Mouse (Mus musculus): ENCODE measurements around the gene Pspn.

Gene Pspn

DNA sequence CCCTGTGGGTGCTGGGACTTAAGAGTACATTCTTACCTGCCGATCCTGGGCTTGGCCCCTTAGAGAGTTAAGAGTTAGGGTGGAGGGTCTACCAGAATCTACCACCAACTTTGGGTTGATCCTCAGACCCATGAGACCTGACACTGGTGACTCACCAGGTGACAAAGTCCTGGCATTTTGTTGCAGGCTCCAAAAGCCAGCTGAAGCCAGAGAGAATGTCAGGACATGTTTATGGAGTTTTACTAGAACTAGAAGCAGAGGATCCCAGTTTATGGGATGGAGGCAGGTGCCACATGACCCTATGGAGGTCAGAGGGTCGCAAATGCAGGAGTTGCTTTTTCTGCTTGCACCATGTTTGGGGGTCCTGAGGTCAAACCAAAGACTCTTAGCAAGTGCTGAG is 3.3 kb downstream of the Pspn start:
- no peak for DNase-seq (ENCODE audit: low spot score in 2 of 2)

DNA sequence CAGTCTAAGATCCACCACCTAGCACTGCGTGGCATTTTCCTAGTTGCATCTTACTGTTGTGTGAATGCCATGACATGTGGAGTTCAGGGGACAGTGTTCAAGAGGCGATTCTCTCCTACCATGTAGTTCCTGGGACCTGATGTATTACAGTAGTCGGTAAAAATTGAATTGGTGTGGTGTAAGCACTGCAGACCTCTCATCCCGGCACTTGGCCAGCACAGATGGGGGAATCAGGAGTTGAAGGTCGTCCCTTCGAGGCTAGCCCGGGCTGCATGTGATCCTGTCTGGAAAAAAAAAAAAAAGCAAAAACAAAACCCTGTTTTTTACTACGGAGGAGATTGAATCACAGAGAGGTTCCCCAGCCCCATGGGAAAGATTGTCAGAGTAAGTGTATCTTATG is 4.8 kb downstream of the Pspn start:
- DNase-seq (ENCODE audit: low spot score in 2 of 2), result no peak

DNA sequence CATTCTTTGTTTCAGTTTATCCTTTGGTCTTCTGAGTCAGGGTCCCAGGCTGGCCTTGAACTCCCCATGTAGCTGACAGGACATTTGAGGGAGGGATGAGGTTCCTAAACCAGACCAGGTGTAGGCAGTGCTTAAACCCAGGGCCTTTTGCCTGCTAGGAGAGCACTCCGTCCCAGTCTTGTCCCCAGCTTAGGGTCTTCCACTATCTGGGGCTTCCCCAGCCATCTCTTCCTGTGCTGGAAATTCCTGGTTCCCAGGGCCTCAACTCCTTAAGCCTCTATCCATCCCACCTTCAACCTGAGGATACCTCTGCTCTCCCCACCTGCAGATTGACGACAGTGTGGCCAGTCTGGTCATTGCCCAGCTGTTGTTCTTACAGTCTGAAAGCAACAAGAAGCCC is 8.9 kb downstream of the Pspn start:
- DNase-seq (ENCODE audit: low spot score in 2 of 2), result no peak

DNA sequence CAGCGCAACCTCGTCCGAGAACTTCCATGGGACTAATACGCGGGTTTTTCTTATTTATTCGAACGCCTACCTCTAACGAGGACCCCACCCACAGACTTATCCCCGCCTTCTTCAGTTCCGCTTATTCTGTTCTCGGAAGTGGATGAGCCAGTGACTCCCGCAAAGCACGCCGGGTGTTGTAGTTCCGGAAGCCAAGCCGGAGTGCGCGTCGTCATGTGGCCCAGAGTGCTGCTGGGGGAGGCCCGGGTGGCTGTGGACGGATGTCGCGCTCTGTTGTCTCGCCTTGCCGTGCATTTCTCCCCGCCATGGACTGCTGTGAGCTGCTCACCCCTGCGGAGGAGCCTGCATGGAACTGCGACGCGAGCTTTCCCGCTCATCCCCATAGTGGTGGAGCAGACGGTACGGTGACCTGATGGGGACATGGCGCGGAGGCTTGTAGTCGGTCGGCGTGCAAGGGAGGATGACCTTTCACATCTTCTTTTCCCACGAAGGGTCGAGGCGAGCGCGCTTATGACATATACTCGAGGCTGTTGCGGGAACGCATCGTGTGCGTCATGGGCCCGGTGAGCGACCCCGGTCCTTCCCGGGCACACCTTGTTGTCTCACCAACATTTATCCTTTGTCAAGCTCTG is 9.6 kb downstream of the Pspn start, which contains the start of gene Clpp:
TSS of gene Clpp (plus strand) at position 191 of the 632 bp plus-strand sequence.
- DNase-seq (ENCODE audit: low spot score in 2 of 2), result peak; percentile 94 to 95

DNA sequence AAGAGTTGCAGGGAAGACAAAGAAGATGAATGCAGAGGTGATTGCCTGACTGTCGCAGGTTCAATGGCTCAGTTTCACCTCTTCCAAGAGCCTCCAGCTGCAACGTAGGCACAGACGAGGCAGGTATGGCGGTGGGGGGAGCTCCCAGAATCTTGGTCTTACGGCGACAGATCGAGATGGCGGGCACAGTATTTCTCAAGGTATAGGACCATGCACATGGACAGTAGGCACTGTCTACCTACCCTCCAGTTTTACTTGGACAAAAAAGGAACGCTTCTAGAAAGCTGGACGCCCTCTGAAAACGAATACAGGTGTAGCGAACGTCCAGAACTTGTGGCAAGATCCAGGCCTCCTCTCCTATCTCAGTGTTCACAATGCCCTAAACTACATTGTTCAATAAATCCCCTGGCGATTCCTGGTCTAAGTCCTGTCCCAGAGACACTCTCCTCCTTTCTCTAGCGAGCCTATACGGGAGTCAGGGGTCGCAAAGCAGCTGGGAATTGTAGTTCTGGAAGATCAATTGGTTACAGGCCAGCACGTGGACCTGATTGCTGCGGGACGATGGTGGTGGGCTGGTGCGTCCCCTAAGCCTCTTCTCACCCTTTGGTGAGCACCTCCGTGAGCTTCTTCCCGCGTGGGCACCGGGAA is 10.2 kb downstream of the Pspn start:
- DNase-seq (ENCODE audit: low spot score in 2 of 2), result no peak

GRCm38 (mm10) chr17:56988921-56989430 is 10.8 kb downstream of the Pspn start:
- no peak for DNase-seq (ENCODE audit: low spot score in 2 of 2)

- no peak for DNase-seq (ENCODE audit: low spot score in 2 of 2)
These were observed 11.4 kb downstream of the Pspn start for GRCm38 (mm10) chr17:56988441-56988840.

DNA sequence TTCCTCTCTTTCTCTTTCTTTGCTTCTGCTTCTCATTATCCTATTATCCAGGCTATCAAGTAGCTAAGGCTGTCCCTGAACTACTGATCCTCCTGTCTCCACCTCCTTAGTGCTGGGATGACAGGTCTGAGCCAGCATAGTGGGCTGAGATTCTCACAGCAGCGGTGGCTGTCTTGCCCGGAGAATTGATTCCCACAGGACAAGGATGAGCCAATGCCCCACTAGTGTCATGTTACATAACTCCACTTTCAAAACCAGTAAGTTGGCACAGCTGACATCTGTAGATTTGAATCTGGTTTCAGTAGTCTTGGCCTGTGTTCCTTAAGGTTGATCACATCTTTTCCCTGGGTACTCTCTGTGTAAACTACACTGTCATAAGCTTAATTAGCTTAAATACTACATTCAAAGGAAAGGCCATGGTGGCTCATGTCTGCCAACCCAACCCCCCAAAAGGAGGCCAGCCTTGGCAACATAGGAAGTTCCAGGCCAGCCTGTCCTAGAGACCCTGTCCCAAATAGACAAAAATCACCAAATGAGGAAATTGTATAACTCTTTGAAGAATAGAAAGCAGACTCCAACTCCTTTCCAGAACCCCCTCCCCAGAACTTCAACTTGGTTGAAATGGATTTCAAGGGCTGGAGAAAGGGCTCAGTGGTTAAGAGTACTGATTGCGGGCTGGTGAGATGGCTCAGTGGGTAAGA is 13.6 kb downstream of the Pspn start:
- DNase-seq (ENCODE audit: low spot score in 2 of 2), result no peak

DNA sequence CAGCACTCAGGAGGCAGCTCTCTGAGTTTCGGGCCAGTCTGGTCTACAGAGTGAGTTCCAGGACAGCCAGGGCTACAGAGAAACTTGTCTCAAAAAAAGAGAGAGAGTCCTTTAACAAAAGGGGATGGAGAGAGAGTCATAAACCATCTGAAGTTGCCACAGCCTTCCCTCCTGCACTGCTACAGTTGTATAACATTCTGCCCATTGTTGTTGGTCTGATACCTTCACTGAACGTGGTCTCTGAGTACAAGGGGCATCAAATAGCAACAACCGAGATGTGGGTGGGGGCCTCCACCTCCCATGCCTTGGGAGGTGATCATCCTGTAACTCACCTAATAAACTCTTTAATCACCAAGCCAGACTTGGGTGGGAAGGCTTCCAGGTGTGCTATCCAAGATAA is 14.2 kb downstream of the Pspn start:
- DNase-seq (ENCODE audit: low spot score in 2 of 2), result no peak

DNA sequence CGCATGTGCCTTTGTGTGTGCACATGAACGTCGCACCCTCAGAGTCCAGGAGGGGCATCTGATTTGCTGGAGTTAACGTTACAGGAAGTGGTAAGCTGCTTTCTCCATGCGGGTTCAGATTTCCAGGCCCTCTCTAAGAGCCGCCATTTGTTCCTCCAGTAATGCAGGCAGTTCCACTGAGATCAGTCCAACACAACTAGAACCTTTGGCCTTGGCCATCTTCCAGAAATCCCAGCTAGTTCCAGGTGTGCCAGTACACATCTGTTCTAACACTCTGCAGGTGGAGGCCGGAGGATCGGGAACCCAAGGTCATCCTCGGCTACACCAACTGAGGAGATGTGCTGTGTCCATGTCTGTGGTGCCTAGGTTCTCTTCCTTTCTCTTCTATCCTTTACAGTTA is 14.9 kb downstream of the Pspn start:
- DNase-seq (ENCODE audit: low spot score in 2 of 2), result no peak

DNA sequence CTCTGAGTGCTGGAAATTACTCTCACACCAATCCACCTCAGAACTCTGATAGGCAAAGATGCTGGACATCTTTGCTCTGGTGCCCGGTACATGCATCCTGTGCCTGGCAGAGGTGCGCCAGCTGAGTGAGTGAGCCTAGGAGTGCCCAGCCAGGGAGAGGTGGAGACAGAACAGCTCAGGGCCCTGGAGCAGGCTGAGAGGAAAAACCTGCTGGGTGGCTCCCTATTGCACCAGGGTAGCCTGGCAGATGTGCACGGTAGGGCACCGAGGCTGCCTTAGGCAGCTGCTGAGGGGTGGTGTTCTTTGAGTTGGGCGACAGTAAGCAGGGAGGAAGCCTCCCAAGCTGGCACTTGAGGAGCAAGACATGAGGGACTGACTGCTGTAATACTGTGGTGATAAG is 17.8 kb downstream of the Pspn start, which contains the start of gene Acer1:
TSS of gene Acer1 (minus strand) at position 114 of the 400 bp plus-strand sequence.
- DNase-seq (ENCODE audit: low spot score in 2 of 2), result no peak

GRCm38 (mm10) chr17:56981049-56981448 is 18.8 kb downstream of the Pspn start:
- DNase-seq (ENCODE audit: low spot score in 2 of 2), result no peak

GRCm38 (mm10) chr17:56979524-56979923 is 20.3 kb downstream of the Pspn start:
- DNase-seq (ENCODE audit: low spot score in 2 of 2), result no peak

DNA sequence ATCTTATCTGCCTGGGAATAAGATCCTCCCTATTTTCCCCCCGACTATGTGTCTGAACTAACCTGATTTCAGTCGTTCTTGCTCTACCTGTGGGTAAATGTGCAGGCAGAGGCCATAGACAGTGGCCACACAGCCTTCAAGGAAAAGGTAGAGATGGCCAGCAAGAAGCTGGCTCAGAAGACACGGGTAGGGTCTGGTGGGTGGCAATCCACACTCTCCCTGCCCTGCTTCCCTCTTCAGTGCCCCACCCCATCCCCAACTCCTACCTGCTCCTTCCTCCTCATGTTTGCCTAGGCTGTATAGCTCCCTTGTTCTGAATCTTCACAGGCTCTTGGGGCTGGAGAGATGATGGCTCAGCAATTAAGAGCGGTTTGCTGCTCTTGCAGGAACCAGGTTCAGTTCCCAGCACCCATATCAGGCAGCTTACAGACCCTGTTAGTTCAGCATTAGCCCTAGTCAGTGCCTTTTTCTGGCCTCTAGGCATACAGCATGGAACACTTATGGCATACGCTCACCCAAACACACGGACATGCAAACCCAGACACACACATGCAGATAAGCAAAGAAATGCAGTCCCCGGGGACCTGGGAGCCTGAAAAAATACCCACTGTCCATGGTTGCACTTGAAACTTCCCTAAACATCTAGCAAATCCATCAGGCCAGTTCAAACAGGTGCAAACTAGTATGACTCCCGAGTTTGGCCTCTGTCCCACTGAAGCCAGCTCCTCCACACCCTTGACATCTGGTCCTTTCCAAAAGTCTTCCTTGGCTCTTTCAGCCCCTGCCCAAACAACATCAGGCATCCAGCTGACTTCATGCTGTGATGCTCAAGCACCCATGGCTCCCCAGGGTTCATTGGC is 23.1 kb downstream of the Pspn start:
- no peak for DNase-seq (ENCODE audit: low spot score in 2 of 2)

- no peak for DNase-seq (ENCODE audit: low spot score in 2 of 2)
These were observed 24.4 kb downstream of the Pspn start for GRCm38 (mm10) chr17:56975391-56975790.

DNA sequence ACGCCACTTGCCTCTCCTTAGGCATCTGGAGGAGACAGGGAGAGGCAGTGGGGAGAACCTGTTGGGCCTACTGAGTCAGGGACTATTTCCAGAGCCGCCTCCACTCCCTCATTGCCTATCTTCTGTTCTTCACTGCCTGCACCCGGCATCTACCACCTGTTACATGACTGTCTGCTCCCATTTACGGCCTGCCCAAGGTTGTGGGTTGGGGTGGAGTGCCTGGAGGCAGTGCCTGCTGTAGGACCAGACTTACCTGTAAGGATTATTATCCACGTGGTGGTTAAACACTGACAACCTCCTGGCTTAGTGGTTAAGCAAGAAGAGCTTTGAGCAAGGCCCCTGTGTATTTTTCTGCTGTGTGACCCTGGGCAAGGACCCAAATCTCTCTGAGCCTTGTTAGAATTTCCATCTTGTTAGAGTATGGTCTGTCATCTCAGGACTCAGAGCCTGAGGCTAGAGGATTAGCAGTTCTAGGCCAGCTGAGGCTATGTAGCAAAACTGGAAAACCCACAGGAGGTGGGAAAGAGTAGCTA is 25.0 kb downstream of the Pspn start:
- DNase-seq (ENCODE audit: low spot score in 2 of 2), result no peak

- DNase-seq (ENCODE audit: low spot score in 2 of 2), result no peak
These were observed 25.7 kb downstream of the Pspn start for GRCm38 (mm10) chr17:56973956-56974707.

DNA sequence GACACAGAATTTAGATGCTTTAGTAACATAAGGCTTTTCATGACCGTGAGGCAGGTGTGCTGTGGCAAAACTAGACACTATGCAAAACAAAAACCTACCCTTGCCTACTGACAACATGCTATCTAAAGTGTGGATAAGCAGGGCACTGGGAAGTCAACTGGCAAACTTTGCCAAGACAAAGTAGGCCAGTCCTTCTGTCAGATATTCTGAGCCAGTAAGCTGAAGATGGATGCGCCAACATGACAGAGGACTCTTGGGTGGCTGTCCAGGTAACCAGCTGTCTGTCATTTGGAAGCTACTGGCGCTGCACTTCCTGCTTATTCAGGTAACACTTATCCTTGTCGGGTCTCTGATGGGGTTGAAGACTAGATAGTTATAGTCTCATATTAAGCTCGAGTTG is 29.7 kb downstream of the Pspn start:
- no peak for DNase-seq (ENCODE audit: low spot score in 2 of 2)

GRCm38 (mm10) chr17:56969321-56969720 is 30.5 kb downstream of the Pspn start:
- no peak for DNase-seq (ENCODE audit: low spot score in 2 of 2)

GRCm38 (mm10) chr17:56963646-56964045 is 36.2 kb downstream of the Pspn start:
- DNase-seq (ENCODE audit: low spot score in 2 of 2), result no peak

Measured in natural killer cell, adult 2 months (primary cell).